Mouse (Mus musculus) hindbrain, postnatal 0 days (tissue): ENCODE data around the gene Xrcc3. TPM values are rescaled to one million over a fixed set of nuclear protein-coding genes. Genes with fewer than 3 reads are reported as not detected.

Experiments
- ATAC-seq: fragments of 200-750 bp; cut with Nextera tagmentation; 2 replicates; pipeline ENCODE4 v1.8.0; 2017; ENCODE audit warnings: mild to moderate bottlenecking, moderate TSS enrichment, moderate library complexity
- DNase-seq: peaks from one replicate; pipeline ENCODE4 v3.0.0-alpha.2; 2015; ENCODE audit warnings: low spot score
- H3K27ac ChIP-seq: fragments of 300-500 bp; sonication (generic); 2 replicates; pipeline ENCODE4 v1.5.1; 2014; ENCODE audit warnings: mild to moderate bottlenecking
- H3K27me3 ChIP-seq: fragments of 300-500 bp; sonication (generic); 2 replicates; pipeline ENCODE4 v1.6.1; 2014; ENCODE audit warnings: low read length, mixed read lengths; ENCODE audit not compliant: insufficient read depth
- H3K36me3 ChIP-seq: fragments of 300-500 bp; sonication (generic); 2 replicates; pipeline ENCODE4 v1.6.1; 2014; ENCODE audit warnings: low read length, mixed read lengths; ENCODE audit not compliant: insufficient read depth
- H3K4me1 ChIP-seq: fragments of 300-500 bp; sonication (generic); 2 replicates; pipeline ENCODE4 v1.6.1; 2014; ENCODE audit warnings: antibody characterized with exemption, low read length, mixed read lengths; ENCODE audit not compliant: insufficient read depth
- H3K4me2 ChIP-seq: fragments of 300-500 bp; sonication (generic); 2 replicates; pipeline ENCODE4 v1.6.1; 2014; ENCODE audit warnings: low read depth, mild to moderate bottlenecking, low read length, moderate library complexity, mixed read lengths
- H3K4me3 ChIP-seq: fragments of 300-500 bp; sonication (generic); 2 replicates; pipeline ENCODE4 v1.5.1; 2014; ENCODE audit warnings: low read length
- H3K9ac ChIP-seq: fragments of 300-500 bp; sonication (generic); replicated peaks from 2 replicates; pipeline ENCODE4 v1.6.1; 2014; ENCODE audit warnings: mild to moderate bottlenecking, low read length, moderate library complexity, mixed read lengths
- H3K9me3 ChIP-seq: fragments of 300-500 bp; sonication (generic); 2 replicates; pipeline ENCODE4 v1.6.1; 2016; ENCODE audit warnings: low read length, mixed read lengths
- CTCF ChIP-seq: IDR thresholded peaks from 2 replicates; pipeline ENCODE4 v1.5.1; 2016; ENCODE audit warnings: antibody characterized with exemption, control low read depth, low read depth
- WGBS: fragments of 180-500 bp; shearing (Covaris S2); extraction: QIAGEN DNeasy Blood & Tissue Kit; methylation state at CpG from one replicate; pipeline ENCODE4 v1.1.7; 2014; 5-methylcytosine and 5-hydroxymethylcytosine counted together
- polyA plus RNA-seq: library from polyadenylated mRNA; unstranded; fragments of >200 nt; fragmentation: Nextera tagmentation; extraction: Ambion mirVana; gene quantifications from 2 replicates; pipeline ENCODE4 v1.2.1, GENCODE M21; 2015
- total RNA-seq: library from RNA; depleted of rRNA; stranded (reverse); fragments of >200 nt; gene quantifications from 2 replicates; pipeline ENCODE4 v1.2.3, GENCODE M21; 2014

Gene Xrcc3
- total and polyA plus RNA-seq, 2 experiments from 2014 or later = 2.7 to 16.8 TPM

DNA sequence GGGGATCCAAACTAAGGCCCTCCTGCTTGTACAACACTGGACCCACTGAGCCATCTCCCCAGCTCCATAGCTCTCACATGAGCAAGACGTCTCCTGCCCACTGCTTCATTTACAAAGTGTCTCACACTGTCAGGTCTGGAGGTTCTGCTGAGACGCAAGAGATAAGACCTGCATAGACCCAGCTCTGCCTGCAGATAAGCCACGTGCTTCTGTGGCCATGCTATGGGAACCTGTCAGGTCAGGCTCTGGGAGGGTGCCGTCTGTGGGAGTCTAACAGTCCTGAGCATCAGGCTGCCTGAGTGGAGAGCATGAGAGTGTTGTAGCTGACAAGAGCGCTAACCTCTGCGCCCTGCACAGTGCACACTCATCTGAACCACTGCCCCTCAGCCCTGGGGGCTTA is 26.7 kb downstream of the Xrcc3 start:
- H3K27ac ChIP-seq = no peak overlapping the region
- no peak overlapping the region for H3K4me2 ChIP-seq
- ATAC-seq (no peak), DNase-seq (no peak)
- 90% methylated on average over 6 of the region's 6 CpGs for WGBS
- peaks cover 73% of the 10 kb centered on the region for H3K36me3 ChIP-seq
- no peak for TF ChIP-seq CTCF
- no peaks in the 10 kb centered on the region for H3K4me1 ChIP-seq
- no peak overlapping the region for H3K9ac ChIP-seq
- no peaks in the 10 kb centered on the region for H3K9me3 ChIP-seq
- H3K4me3 ChIP-seq = no peak overlapping the region
- H3K27me3 ChIP-seq = no peaks in the 10 kb centered on the region

DNA sequence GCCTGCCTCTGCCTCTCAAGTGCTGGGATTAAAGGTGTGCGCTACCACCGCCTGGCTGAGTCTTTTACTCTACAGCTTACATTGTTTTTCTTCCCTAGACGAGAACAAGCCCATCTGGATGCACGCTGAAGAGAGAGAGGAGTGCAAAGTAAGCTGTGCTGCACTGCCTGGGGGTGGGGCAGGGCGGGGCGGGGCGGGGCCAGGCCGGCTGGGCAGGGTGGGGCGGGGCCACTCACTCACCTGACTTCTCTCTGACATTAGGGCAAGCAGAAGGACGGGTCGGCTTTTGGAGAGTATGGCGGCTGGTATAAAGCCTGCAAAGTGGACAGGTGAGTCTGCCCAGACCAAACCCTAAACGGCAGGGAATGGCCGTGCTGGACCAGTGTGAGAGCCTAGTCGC is 28.5 kb downstream of the Xrcc3 start:
- Histone ChIP-seq H3K27me3 (no peaks in the 10 kb centered on the region), H3K36me3 (peaks cover 79% of the 10 kb centered on the region), H3K27ac (no peak overlapping the region), H3K4me1 (no peaks in the 10 kb centered on the region), H3K4me2 (no peak overlapping the region), H3K9me3 (no peaks in the 10 kb centered on the region), H3K9ac (no peak overlapping the region), H3K4me3 (no peak overlapping the region)
- no peak for TF ChIP-seq CTCF
- DNase-seq (no peak), ATAC-seq (no peak)
- WGBS = 73% methylated on average over 14 of the region's 15 CpGs

DNA sequence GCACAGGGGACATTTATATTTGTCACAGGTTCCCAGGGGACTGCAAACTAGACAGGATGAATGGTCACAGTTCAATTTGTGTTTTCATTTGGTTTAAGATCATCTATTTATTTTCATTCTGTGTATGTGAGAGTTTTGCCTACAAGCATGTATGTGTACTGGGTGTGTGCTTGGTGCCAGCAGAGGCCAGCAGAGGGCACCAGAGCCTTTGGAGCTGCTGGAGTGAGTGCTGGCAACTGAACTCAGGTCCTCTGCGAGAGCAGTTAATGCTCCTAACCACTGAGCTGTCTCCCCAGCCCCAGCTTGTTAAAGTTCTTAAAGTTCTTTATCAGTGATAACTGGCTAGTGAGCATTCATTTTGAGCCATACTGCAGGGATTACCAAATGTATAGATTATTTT is 34.1 kb downstream of the Xrcc3 start:
- no peak overlapping the region for H3K4me3 ChIP-seq
- DNase-seq (no peak), ATAC-seq (no peak)
- H3K9ac ChIP-seq = no peak overlapping the region
- peak; percentile 35 for TF ChIP-seq CTCF
- H3K36me3 ChIP-seq = peaks cover 77% of the 10 kb centered on the region
- no peaks in the 10 kb centered on the region for H3K27me3 ChIP-seq
- H3K27ac ChIP-seq = no peak overlapping the region
- 96% methylated on average over 1 of the region's 1 CpGs for WGBS
- H3K9me3 ChIP-seq = no peaks in the 10 kb centered on the region
- H3K4me2 ChIP-seq = no peak overlapping the region
- no peaks in the 10 kb centered on the region for H3K4me1 ChIP-seq

DNA sequence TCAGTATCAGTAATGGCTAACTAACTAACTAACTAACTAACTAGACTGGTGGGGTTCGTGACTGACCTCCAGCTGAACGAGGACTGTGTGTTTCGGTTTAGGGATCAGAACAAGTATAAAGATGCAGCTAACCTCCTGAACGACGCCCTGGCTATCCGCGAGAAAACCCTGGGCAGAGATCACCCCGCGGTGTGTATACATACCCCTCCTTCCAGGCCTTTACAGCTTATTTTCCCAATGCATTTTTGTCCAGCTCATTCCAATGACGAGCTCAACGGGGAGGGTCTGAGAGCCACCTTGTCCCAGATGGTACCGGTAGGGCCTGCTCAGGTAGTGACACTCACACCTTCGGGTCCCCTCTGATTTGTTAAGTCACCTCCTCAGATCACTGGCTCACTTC is 35.8 kb downstream of the Xrcc3 start:
- no peak for ATAC-seq
- WGBS = 92% methylated on average over 13 of the region's 13 CpGs
- no peak overlapping the region for H3K4me2 ChIP-seq
- no peaks in the 10 kb centered on the region for H3K27me3 ChIP-seq
- no peaks in the 10 kb centered on the region for H3K9me3 ChIP-seq
- H3K4me3 ChIP-seq = no peak overlapping the region
- H3K27ac ChIP-seq = no peak overlapping the region
- H3K9ac ChIP-seq = no peak overlapping the region
- peaks cover 85% of the 10 kb centered on the region for H3K36me3 ChIP-seq
- DNase-seq = no peak
- no peaks in the 10 kb centered on the region for H3K4me1 ChIP-seq
- TF ChIP-seq CTCF = no peak

DNA sequence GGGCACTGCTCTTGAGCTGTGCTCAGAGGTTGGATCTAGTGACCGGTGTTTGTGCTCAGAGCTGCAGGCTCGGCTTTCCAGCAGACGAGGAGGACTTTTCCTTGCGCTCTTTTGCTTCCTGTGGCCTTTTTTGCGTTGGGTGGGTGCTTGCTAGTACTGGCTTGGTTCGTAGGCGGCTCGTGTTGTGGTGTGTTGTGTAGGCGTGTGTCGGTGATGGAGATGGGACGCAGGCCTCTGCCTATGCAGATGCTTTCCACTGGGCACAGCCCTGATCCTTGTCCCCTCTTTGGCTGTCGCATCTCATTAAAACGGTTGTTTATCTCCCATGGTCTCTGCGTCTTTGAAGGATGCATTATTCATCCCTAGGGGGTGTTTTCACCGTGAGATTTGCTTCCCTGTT is 38.8 kb downstream of the Xrcc3 start:
- Histone ChIP-seq H3K4me3 (no peak overlapping the region), H3K27me3 (no peaks in the 10 kb centered on the region), H3K9me3 (no peaks in the 10 kb centered on the region), H3K4me2 (no peak overlapping the region), H3K36me3 (peaks cover 63% of the 10 kb centered on the region), H3K27ac (no peak overlapping the region), H3K9ac (no peak overlapping the region), H3K4me1 (no peaks in the 10 kb centered on the region)
- DNase-seq (no peak), ATAC-seq (0 out of 2 replicates have a peak, but pooled peaks have one; percentile 27)
- TF ChIP-seq CTCF = no peak
- WGBS = 63% methylated on average over 15 of the region's 15 CpGs

DNA sequence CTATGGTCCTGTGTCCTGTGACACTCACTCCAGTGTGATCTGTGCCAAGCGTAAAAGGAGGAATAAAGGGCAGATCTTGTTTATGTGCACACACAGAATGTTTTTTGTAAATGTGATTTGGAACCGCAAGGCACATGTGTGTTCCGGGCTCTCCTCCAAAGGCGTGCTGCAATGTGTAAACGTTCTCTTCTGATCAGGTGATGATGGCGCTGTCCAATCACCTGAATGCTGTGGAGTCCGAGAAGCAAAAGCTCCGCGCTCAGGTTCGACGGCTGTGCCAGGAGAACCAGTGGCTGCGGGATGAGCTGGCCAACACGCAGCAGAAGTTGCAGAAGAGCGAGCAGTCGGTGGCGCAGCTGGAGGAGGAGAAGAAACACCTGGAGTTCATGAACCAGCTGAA is 39.5 kb downstream of the Xrcc3 start:
- Histone ChIP-seq H3K4me2 (no peak overlapping the region), H3K27ac (no peak overlapping the region), H3K27me3 (no peaks in the 10 kb centered on the region), H3K9me3 (no peaks in the 10 kb centered on the region), H3K4me1 (peaks cover 5% of the 10 kb centered on the region; the same call in 1 of the 2 replicates), H3K36me3 (peaks cover 56% of the 10 kb centered on the region), H3K9ac (no peak overlapping the region), H3K4me3 (no peak overlapping the region)
- ATAC-seq (no peak), DNase-seq (no peak)
- no peak for TF ChIP-seq CTCF
- 89% methylated on average over 16 of the region's 16 CpGs for WGBS

DNA sequence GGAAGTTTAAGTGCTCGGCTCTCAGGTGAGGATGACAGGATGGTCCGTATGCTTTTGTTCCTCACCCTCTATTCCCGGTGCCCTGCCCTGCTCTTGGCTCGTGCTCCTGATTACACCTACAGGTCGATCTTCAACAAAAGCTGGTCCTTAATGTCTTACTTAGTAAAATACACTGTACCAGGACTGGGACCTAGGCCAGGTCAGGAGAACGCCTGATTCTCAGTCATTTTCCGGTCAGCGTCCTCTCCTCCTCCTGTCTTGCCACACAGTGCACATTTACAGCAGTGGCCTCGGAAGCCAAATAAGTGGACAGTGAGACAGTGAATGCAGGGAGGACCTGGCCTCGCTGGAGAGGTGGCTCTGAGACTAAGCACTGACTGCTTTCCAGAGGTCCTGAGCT is 43.0 kb downstream of the Xrcc3 start:
- no peak overlapping the region for H3K4me3 ChIP-seq
- no peak overlapping the region for H3K4me2 ChIP-seq
- no peaks in the 10 kb centered on the region for H3K9me3 ChIP-seq
- H3K27ac ChIP-seq = peak overlapping the region; percentile 32; the same call in 1 of the 2 replicates
- peaks cover 28% of the 10 kb centered on the region for H3K36me3 ChIP-seq
- ATAC-seq (no peak), DNase-seq (no peak)
- H3K9ac ChIP-seq = no peak overlapping the region
- H3K4me1 ChIP-seq = peaks cover 19% of the 10 kb centered on the region; the same call in 1 of the 2 replicates
- no peak for TF ChIP-seq CTCF
- H3K27me3 ChIP-seq = no peaks in the 10 kb centered on the region
- 80% methylated on average over 10 of the region's 10 CpGs for WGBS
